Mouse (Mus musculus) heart, postnatal 25 days (tissue): ENCODE data around the gene Pard3b. TPM values are rescaled to one million over a fixed set of nuclear protein-coding genes. Genes with fewer than 3 reads are reported as not detected.
"Not testable (repeated sequence)": the region's sequence is repeated elsewhere in the genome, so short reads cannot be mapped to it uniquely, and the experiment has no call there.

Source experiments
- DNase-seq: peaks from one replicate; pipeline ENCODE4 v3.0.0; 2022; ENCODE audit warnings: low spot score
- intact Hi-C: fragments of 180-260 bp; cut with DNase I; formaldehyde crosslinking; loops from one replicate; pipeline ENCODE4 v1.15.1; 2025
- total RNA-seq, 2 experiments: library from RNA; stranded (reverse); gene quantifications; 2 replicates each; pipeline ENCODE4 v1.2.3; 2021

Pard3b gene
- total RNA-seq, 2 experiments from 2014 or later: 11.5 to 12.4 TPM

- intact Hi-C loops: loop anchor here (5.0 kb wide), 1 partner anchor 106 kb away; no protein-coding TSS in a partner anchor
- peak; percentile 9 for DNase-seq
Observed at GRCm38 (mm10) chr1:62591296-62592031, 952.8 kb downstream of the Pard3b start.

GRCm38 (mm10) chr1:62595401-62595800 is 956.8 kb downstream of the Pard3b start:
- DNase-seq: no peak
- intact Hi-C loops: no loop called here

GRCm38 (mm10) chr1:62597751-62598400 is 959.3 kb downstream of the Pard3b start:
- DNase-seq: no peak
- intact Hi-C loops: no loop called here

- intact Hi-C loops: no loop called here
- DNase-seq: no peak
Observed at GRCm38 (mm10) chr1:62598551-62598950, 959.9 kb downstream of the Pard3b start.

GRCm38 (mm10) chr1:62604644-62605043 is 966.0 kb downstream of the Pard3b start:
- intact Hi-C loops, DNase-seq: not testable (repeated sequence)

GRCm38 (mm10) chr1:62618109-62618665 is 979.6 kb downstream of the Pard3b start:
- no peak for DNase-seq
- intact Hi-C loops: no loop called here

- intact Hi-C loops: no loop called here
- DNase-seq: no peak
Observed at GRCm38 (mm10) chr1:62619456-62619855, 980.8 kb downstream of the Pard3b start.

GRCm38 (mm10) chr1:62622447-62622846 is 983.8 kb downstream of the Pard3b start:
- DNase-seq: no peak
- intact Hi-C loops: no loop called here

- no peak for DNase-seq
- intact Hi-C loops: no loop called here
Observed at GRCm38 (mm10) chr1:62624166-62624565, 985.5 kb downstream of the Pard3b start.

- intact Hi-C loops: no loop called here
- no peak for DNase-seq
Observed at GRCm38 (mm10) chr1:62624836-62625235, 986.2 kb downstream of the Pard3b start.

GRCm38 (mm10) chr1:62625332-62625731 is 986.7 kb downstream of the Pard3b start:
- intact Hi-C loops: no loop called here
- no peak for DNase-seq

GRCm38 (mm10) chr1:62625819-62626505 is 987.3 kb downstream of the Pard3b start:
- intact Hi-C loops: no loop called here

GRCm38 (mm10) chr1:62629952-62630351 is 991.3 kb downstream of the Pard3b start:
- intact Hi-C loops: no loop called here
- no peak for DNase-seq

More at GRCm38 (mm10) chr1:62625819-62626505, 987.3 kb downstream of the Pard3b start:
- DNase-seq: no peak

GRCm38 (mm10) chr1:62631511-62632305 is 993.1 kb downstream of the Pard3b start:
- intact Hi-C loops: no loop called here
- no peak for DNase-seq

- no peak for DNase-seq
- intact Hi-C loops: no loop called here
Observed at GRCm38 (mm10) chr1:62632886-62633285, 994.3 kb downstream of the Pard3b start.

- intact Hi-C loops: no loop called here
- no peak for DNase-seq
Observed at GRCm38 (mm10) chr1:62635203-62635602, 996.6 kb downstream of the Pard3b start.

GRCm38 (mm10) chr1:62636906-62637673 is 998.5 kb downstream of the Pard3b start:
- no peak for DNase-seq
- intact Hi-C loops: no loop called here

- intact Hi-C loops: no loop called here
- no peak for DNase-seq
Observed at GRCm38 (mm10) chr1:62639012-62639411, 1000.4 kb downstream of the Pard3b start.

GRCm38 (mm10) chr1:62639440-62639839 is 1000.8 kb downstream of the Pard3b start:
- DNase-seq: no peak
- intact Hi-C loops: no loop called here
